Mouse (Mus musculus): ENCODE data around the gene Kcnj11. TPM values are rescaled to one million over a fixed set of nuclear protein-coding genes. Genes with fewer than 3 reads are reported as not detected.

Kcnj11 gene
- polyA plus RNA-seq, 1 experiment from 2014 or later, result 1.4 TPM

- Histone ChIP-seq H3K9me3 (replicated peaks; ENCODE audit: control insufficient read depth, low read length) (no peaks in the 10 kb centered on the region), H3K4me2 (ENCODE audit: low read depth, low read length) (no peak overlapping the region), H3K36me3 (ENCODE audit: control insufficient read depth, insufficient read depth, low read length) (no peaks in the 10 kb centered on the region), H3K27me3 (ENCODE audit: control insufficient read depth, insufficient read depth, low read length) (no peaks in the 10 kb centered on the region), H3K9ac (ENCODE audit: low read length) (no peak overlapping the region), H3K27ac (ENCODE audit: low read length) (no peak overlapping the region), H3K4me1 (ENCODE audit: control insufficient read depth, insufficient read depth, low read length) (no peaks in the 10 kb centered on the region), H3K4me3 (replicated peaks; ENCODE audit: low read length) (no peak overlapping the region)
- 74% methylated on average over 6 of the region's 6 CpGs for WGBS
- no peak for ATAC-seq (ENCODE audit: insufficient read depth, low FRiP score)
Observed at GRCm38 (mm10) chr7:46111938-46112337, 11.4 kb upstream of the Kcnj11 start.

- Histone ChIP-seq H3K4me1 (ENCODE audit: control insufficient read depth, insufficient read depth, low read length) (no peaks in the 10 kb centered on the region), H3K27me3 (ENCODE audit: control insufficient read depth, insufficient read depth, low read length) (no peaks in the 10 kb centered on the region), H3K4me2 (ENCODE audit: low read depth, low read length) (no peak overlapping the region), H3K36me3 (ENCODE audit: control insufficient read depth, insufficient read depth, low read length) (no peaks in the 10 kb centered on the region), H3K4me3 (replicated peaks; ENCODE audit: low read length) (no peak overlapping the region), H3K9me3 (replicated peaks; ENCODE audit: control insufficient read depth, low read length) (no peaks in the 10 kb centered on the region), H3K9ac (ENCODE audit: low read length) (no peak overlapping the region), H3K27ac (ENCODE audit: low read length) (no peak overlapping the region)
- WGBS, result 73% methylated on average over 15 of the region's 15 CpGs
- 0 out of 2 replicates have a peak, but pooled peaks have one; percentile 9 for ATAC-seq (ENCODE audit: insufficient read depth, low FRiP score)
Observed at GRCm38 (mm10) chr7:46111212-46111817, 10.8 kb upstream of the Kcnj11 start.

- Histone ChIP-seq H3K27ac (ENCODE audit: low read length) (no peak overlapping the region), H3K27me3 (ENCODE audit: control insufficient read depth, insufficient read depth, low read length) (no peaks in the 10 kb centered on the region), H3K4me3 (replicated peaks; ENCODE audit: low read length) (no peak overlapping the region), H3K9ac (ENCODE audit: low read length) (no peak overlapping the region), H3K4me1 (ENCODE audit: control insufficient read depth, insufficient read depth, low read length) (no peaks in the 10 kb centered on the region), H3K36me3 (ENCODE audit: control insufficient read depth, insufficient read depth, low read length) (no peaks in the 10 kb centered on the region), H3K4me2 (ENCODE audit: low read depth, low read length) (no peak overlapping the region), H3K9me3 (replicated peaks; ENCODE audit: control insufficient read depth, low read length) (no peaks in the 10 kb centered on the region)
- WGBS, result 73% methylated on average over 3 of the region's 3 CpGs
- ATAC-seq (ENCODE audit: insufficient read depth, low FRiP score), result no peak
Observed at GRCm38 (mm10) chr7:46110079-46110478, 9.5 kb upstream of the Kcnj11 start.

DNA sequence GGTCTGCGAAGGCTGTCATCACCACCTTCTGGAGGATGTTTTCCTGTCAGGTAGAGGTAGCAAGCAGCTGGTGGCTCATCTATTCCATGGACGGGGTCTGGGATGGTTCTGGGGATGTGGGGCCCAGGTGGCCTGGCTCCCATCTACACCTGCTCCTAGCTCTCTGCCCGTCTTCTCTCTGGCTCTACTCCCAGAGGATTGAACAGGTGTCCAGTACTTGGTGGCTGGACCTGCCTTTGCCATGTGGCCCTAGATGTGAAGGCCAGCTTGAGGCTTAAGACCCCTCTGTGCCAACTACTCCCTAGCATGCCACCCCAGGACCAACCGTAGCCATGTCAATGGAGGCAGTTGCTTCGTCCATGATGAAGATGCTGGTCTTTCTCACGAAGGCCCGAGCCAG lies 4.9 kb upstream of the Kcnj11 start:
- no peak for ATAC-seq (ENCODE audit: insufficient read depth, low FRiP score)
- no peak overlapping the region for H3K27ac ChIP-seq (ENCODE audit: low read length)
- peaks cover 4% of the 10 kb centered on the region; the same call in 1 of the 2 replicates for H3K4me1 ChIP-seq (ENCODE audit: control insufficient read depth, insufficient read depth, low read length)
- H3K4me3 ChIP-seq (replicated peaks; ENCODE audit: low read length), result no peak overlapping the region
- no peak overlapping the region for H3K4me2 ChIP-seq (ENCODE audit: low read depth, low read length)
- H3K36me3 ChIP-seq (ENCODE audit: control insufficient read depth, insufficient read depth, low read length), result no peaks in the 10 kb centered on the region
- WGBS, result 91% methylated on average over 7 of the region's 7 CpGs
- H3K27me3 ChIP-seq (ENCODE audit: control insufficient read depth, insufficient read depth, low read length), result no peaks in the 10 kb centered on the region
- no peak overlapping the region for H3K9ac ChIP-seq (ENCODE audit: low read length)
- H3K9me3 ChIP-seq (replicated peaks; ENCODE audit: control insufficient read depth, low read length), result no peaks in the 10 kb centered on the region

DNA sequence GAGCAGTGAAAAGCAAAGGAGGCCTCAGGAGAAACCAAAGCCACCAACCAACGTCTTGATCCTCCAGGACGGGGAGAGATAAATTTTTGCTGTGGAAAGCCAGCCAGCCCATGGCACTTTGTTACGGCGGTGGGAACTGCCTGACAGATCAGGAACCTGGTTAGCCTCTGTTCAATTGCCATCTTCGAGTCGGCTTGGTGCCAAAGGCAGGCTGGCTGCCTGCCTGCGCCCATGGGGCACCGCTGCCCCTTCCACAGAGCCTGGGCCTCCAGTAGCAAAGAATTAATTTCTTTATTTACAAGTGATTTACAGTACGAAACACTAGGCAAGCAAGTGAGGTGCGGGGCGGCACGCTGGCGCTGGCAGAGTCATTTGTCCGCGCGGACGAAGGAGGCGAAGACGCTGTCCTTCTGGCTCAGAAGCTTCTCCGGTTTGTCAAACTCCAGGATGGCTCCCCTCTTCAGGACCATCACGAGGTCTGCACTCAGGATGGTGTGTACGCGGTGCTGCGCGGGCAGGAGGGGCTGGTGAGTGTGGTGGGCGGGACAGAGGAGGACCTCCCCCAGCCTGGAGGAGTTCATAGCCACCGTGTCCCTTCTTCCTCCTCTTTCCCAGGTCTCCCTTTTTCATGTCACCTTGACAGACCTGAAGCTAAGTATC lies 3.8 kb upstream of the Kcnj11 start:
- Histone ChIP-seq H3K9ac (ENCODE audit: low read length) (no peak overlapping the region), H3K4me2 (ENCODE audit: low read depth, low read length) (no peak overlapping the region), H3K4me1 (ENCODE audit: control insufficient read depth, insufficient read depth, low read length) (peaks cover 4% of the 10 kb centered on the region; the same call in 1 of the 2 replicates), H3K36me3 (ENCODE audit: control insufficient read depth, insufficient read depth, low read length) (no peaks in the 10 kb centered on the region), H3K27me3 (ENCODE audit: control insufficient read depth, insufficient read depth, low read length) (0 out of 2 replicates have a peak, but pooled peaks cover 3% of the 10 kb centered on the region), H3K4me3 (replicated peaks; ENCODE audit: low read length) (no peak overlapping the region), H3K27ac (ENCODE audit: low read length) (no peak overlapping the region), H3K9me3 (replicated peaks; ENCODE audit: control insufficient read depth, low read length) (no peaks in the 10 kb centered on the region)
- WGBS, result 78% methylated on average over 27 of the region's 27 CpGs
- no peak for ATAC-seq (ENCODE audit: insufficient read depth, low FRiP score)

DNA sequence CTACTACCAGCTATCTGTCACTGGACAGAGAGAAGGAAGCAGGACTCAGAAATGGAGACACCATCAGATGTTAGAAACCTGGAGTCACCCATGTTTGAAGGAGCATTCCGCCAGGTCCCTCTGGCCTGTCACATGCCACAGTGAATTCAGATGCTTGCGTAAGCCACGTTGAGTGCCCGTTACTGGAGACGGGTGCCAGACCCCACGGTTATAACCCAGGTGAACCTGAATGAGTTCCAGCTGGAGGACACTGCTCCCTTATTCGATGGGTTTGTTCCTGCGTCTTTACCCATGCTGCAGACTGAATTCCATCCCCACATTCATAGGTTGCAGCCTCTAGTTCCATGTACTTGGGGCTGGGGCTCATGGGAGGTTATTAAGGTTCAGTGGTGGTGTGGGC lies 3.2 kb upstream of the Kcnj11 start:
- no peak for ATAC-seq (ENCODE audit: insufficient read depth, low FRiP score)
- 82% methylated on average over 8 of the region's 8 CpGs for WGBS

DNA sequence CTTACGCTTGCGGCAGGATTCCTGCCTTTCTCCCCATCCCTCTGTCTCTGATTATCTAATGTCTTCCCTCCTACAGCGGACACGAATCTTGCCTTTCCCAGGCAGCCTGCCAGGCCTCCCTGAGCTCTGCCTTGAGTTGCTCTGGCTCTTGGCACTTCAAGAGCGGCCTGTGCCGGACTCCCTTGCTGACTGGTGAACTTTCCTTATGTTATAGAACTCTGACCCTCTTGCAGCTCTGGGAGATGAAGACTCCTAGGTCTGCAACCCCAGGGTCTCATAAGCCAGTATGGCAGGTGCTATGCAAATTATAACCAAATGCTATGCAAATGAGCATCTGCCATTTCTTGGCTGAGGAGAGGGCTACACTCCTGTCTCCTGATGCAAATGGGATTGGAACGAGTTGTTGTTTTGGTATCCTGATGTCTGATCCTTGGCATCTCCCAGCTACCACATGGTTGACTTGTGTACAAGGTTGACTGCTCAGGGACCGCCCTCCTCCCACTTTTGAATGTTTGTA lies 2.6 kb upstream of the Kcnj11 start:
- Histone ChIP-seq H3K36me3 (ENCODE audit: control insufficient read depth, insufficient read depth, low read length) (no peaks in the 10 kb centered on the region), H3K9me3 (replicated peaks; ENCODE audit: control insufficient read depth, low read length) (no peaks in the 10 kb centered on the region), H3K9ac (ENCODE audit: low read length) (no peak overlapping the region), H3K27ac (ENCODE audit: low read length) (no peak overlapping the region), H3K4me1 (ENCODE audit: control insufficient read depth, insufficient read depth, low read length) (peaks cover 4% of the 10 kb centered on the region; the same call in 1 of the 2 replicates), H3K4me2 (ENCODE audit: low read depth, low read length) (no peak overlapping the region), H3K27me3 (ENCODE audit: control insufficient read depth, insufficient read depth, low read length) (0 out of 2 replicates have a peak, but pooled peaks cover 3% of the 10 kb centered on the region), H3K4me3 (replicated peaks; ENCODE audit: low read length) (no peak overlapping the region)
- no peak for ATAC-seq (ENCODE audit: insufficient read depth, low FRiP score)
- 76% methylated on average over 8 of the region's 8 CpGs for WGBS

More for the DNA sequence above, 3.2 kb upstream of the Kcnj11 start:
- H3K9ac ChIP-seq (ENCODE audit: low read length), result no peak overlapping the region
- no peak overlapping the region for H3K4me2 ChIP-seq (ENCODE audit: low read depth, low read length)
- no peaks in the 10 kb centered on the region for H3K36me3 ChIP-seq (ENCODE audit: control insufficient read depth, insufficient read depth, low read length)
- H3K27ac ChIP-seq (ENCODE audit: low read length), result no peak overlapping the region
- peaks cover 4% of the 10 kb centered on the region; the same call in 1 of the 2 replicates for H3K4me1 ChIP-seq (ENCODE audit: control insufficient read depth, insufficient read depth, low read length)
- no peaks in the 10 kb centered on the region for H3K9me3 ChIP-seq (replicated peaks; ENCODE audit: control insufficient read depth, low read length)
- no peak overlapping the region for H3K4me3 ChIP-seq (replicated peaks; ENCODE audit: low read length)
- 0 out of 2 replicates have a peak, but pooled peaks cover 3% of the 10 kb centered on the region for H3K27me3 ChIP-seq (ENCODE audit: control insufficient read depth, insufficient read depth, low read length)

- Histone ChIP-seq H3K4me2 (ENCODE audit: low read depth, low read length) (peak overlapping the region; percentile 80), H3K27me3 (ENCODE audit: control insufficient read depth, insufficient read depth, low read length) (0 out of 2 replicates have a peak, but pooled peaks cover 9% of the 10 kb centered on the region), H3K36me3 (ENCODE audit: control insufficient read depth, insufficient read depth, low read length) (no peaks in the 10 kb centered on the region), H3K4me3 (replicated peaks; ENCODE audit: low read length) (peak overlapping the region; percentile 54; the same call in 1 of the 2 replicates), H3K9me3 (replicated peaks; ENCODE audit: control insufficient read depth, low read length) (no peaks in the 10 kb centered on the region), H3K27ac (ENCODE audit: low read length) (no peak overlapping the region), H3K4me1 (ENCODE audit: control insufficient read depth, insufficient read depth, low read length) (peaks cover 4% of the 10 kb centered on the region; the same call in 1 of the 2 replicates), H3K9ac (ENCODE audit: low read length) (no peak overlapping the region)
- WGBS, result 82% methylated on average over 13 of the region's 13 CpGs
- no peak for ATAC-seq (ENCODE audit: insufficient read depth, low FRiP score)
Observed at GRCm38 (mm10) chr7:46099682-46100081, 882 bp downstream of the Kcnj11 start.

- H3K27ac ChIP-seq (ENCODE audit: low read length), result no peak overlapping the region
- ATAC-seq (ENCODE audit: insufficient read depth, low FRiP score), result no peak
- H3K9me3 ChIP-seq (replicated peaks; ENCODE audit: control insufficient read depth, low read length), result no peaks in the 10 kb centered on the region
- 94% methylated on average over 19 of the region's 19 CpGs for WGBS
- H3K36me3 ChIP-seq (ENCODE audit: control insufficient read depth, insufficient read depth, low read length), result no peaks in the 10 kb centered on the region
- H3K27me3 ChIP-seq (ENCODE audit: control insufficient read depth, insufficient read depth, low read length), result 0 out of 2 replicates have a peak, but pooled peaks cover 10% of the 10 kb centered on the region
- no peak overlapping the region for H3K4me3 ChIP-seq (replicated peaks; ENCODE audit: low read length)
- H3K9ac ChIP-seq (ENCODE audit: low read length), result no peak overlapping the region
- H3K4me1 ChIP-seq (ENCODE audit: control insufficient read depth, insufficient read depth, low read length), result peaks cover 4% of the 10 kb centered on the region; the same call in 1 of the 2 replicates
- H3K4me2 ChIP-seq (ENCODE audit: low read depth, low read length), result no peak overlapping the region
Observed at GRCm38 (mm10) chr7:46098919-46099286, 1.7 kb downstream of the Kcnj11 start.
